Mouse (Mus musculus) spleen, adult 2 months (tissue): ENCODE data around the gene Peli2.

Experiments
- CTCF ChIP-seq: fragments of 200-500 bp; IDR thresholded peaks from 2 replicates; pipeline ENCODE4 v1.5.1; 2011; ENCODE audit warnings: mild to moderate bottlenecking, inconsistent platforms; ENCODE audit not compliant: insufficient read depth, insufficient read length, insufficient replicate concordance; ENCODE audit errors: extremely low read depth
- POLR2A ChIP-seq: fragments of 200-500 bp; IDR thresholded peaks from 2 replicates; pipeline ENCODE4 v1.6.1; 2011; ENCODE audit warnings: low read depth, low read length, inconsistent platforms

GRCm38 (mm10) chr14:48200788-48201187 is 80.2 kb downstream of the Peli2 start:
- no peak for TF ChIP-seq POLR2A
- TF ChIP-seq CTCF = no peak
